Mouse (Mus musculus): ENCODE results near the gene 1700034I23Rik. TPM values are rescaled to one million over a fixed set of nuclear protein-coding genes. Genes with fewer than 3 reads are reported as not detected.
"Not testable (repeated sequence)": the region's sequence is repeated elsewhere in the genome, so short reads cannot be mapped to it uniquely, and the experiment has no call there.

1700034I23Rik gene
- 0.15 and 0.47 TPM in 2 replicates for polyA plus RNA-seq (2015; fragmentation: Nextera tagmentation; extraction: Ambion mirVana)

DNA sequence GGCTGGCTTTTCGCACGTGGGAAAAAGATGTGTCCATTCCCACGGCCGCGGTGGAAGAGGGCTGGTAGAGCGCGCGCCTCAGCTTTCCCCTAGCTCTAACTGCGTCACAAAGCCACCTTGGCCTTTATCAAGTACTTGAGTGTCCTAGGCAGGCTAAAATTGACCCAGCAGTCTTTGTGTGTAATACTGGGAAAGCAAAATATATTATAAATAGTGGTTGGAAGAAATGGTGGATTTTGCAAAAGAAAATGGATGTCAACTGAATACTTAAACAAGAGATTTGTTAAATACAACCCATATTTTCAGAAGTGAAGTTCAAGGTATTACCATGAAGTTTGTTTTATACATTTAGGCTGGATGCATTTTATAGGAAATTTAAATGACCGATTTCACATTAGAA is at the start of gene 1700034I23Rik:
Gene 1700034I23Rik (minus strand): TSS at position 101 of the 400 bp plus-strand sequence.
- H3K4me3 ChIP-seq; H3K9me3 ChIP-seq; H3K4me1 ChIP-seq (replicated peaks); H3K27ac ChIP-seq (replicated peaks); H3K9ac ChIP-seq; ATAC-seq (ENCODE audit: low read depth); H3K27me3 ChIP-seq; H3K4me2 ChIP-seq: not testable (repeated sequence)
- H3K36me3 ChIP-seq: peaks cover 11% of the 10 kb centered on the region; the same call in 1 of the 2 replicates
- 96% methylated on average over 5 of the region's 10 CpGs for WGBS

- Histone ChIP-seq H3K9me3 (no peaks in the 10 kb centered on the region), H3K27me3 (peaks cover 27% of the 10 kb centered on the region), H3K4me3 (peak overlapping the region; percentile 80), H3K4me2 (peak overlapping the region; percentile 85), H3K36me3 (no peaks in the 10 kb centered on the region), H3K27ac (replicated peaks) (no peak overlapping the region), H3K4me1 (replicated peaks) (peaks cover 13% of the 10 kb centered on the region), H3K9ac (no peak overlapping the region)
- 10% methylated on average over 7 of the region's 7 CpGs for whole genome bisulfite sequencing
- ATAC-seq (ENCODE audit: low read depth): no peak
Measured at GRCm38 (mm10) chr3:40951365-40951764, 49.0 kb upstream of the 1700034I23Rik start.

DNA sequence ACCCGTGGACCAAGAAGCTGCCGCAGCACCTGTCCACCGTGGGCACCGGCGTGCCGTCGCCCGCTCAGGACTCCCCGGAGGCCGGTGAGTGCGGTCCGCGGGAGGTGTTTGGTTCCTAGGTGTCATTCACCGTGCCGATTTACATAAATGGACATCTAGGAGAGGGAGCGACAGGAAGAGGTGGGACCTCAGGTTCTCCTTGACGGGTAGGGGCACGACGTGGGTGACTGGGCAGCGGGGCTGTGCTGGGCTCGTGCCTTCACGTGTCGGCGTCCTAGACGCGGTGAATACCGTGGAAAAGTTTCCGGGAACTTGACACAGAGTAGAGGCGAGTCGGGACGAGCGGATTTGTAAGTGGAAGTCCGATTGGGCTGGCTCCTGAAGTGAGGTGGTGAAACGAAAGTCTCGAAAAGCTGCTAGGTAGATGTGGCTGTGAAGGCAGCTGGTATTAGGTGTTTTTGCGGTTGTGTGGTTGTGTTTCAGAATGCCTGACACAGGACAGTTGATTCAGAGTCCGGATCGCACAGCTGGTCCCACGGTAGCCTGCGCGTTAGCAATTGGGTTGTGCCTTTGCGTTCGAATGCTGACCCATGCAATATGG is 48.4 kb upstream of the 1700034I23Rik start:
- Histone ChIP-seq H3K4me1 (replicated peaks) (peaks cover 13% of the 10 kb centered on the region), H3K9ac (peak overlapping the region; percentile 83), H3K36me3 (no peaks in the 10 kb centered on the region), H3K9me3 (no peaks in the 10 kb centered on the region), H3K4me3 (peak overlapping the region; percentile 80), H3K27ac (replicated peaks) (peak overlapping the region; percentile 86), H3K4me2 (peak overlapping the region; percentile 85), H3K27me3 (peaks cover 27% of the 10 kb centered on the region)
- WGBS: under 1% methylated on average over 43 of the region's 43 CpGs
- ATAC-seq (ENCODE audit: low read depth): no peak

- Histone ChIP-seq H3K4me1 (replicated peaks) (peaks cover 13% of the 10 kb centered on the region), H3K9ac (peak overlapping the region; percentile 83), H3K4me3 (peak overlapping the region; percentile 80), H3K27ac (replicated peaks) (peak overlapping the region; percentile 86), H3K36me3 (no peaks in the 10 kb centered on the region), H3K9me3 (no peaks in the 10 kb centered on the region), H3K4me2 (peak overlapping the region; percentile 85), H3K27me3 (peaks cover 27% of the 10 kb centered on the region)
- ATAC-seq (ENCODE audit: low read depth): peak; percentile 56
- under 1% methylated on average over 58 of the region's 118 CpGs for WGBS
Measured at GRCm38 (mm10) chr3:40949903-40950600, 47.7 kb upstream of the 1700034I23Rik start.

GRCm38 (mm10) chr3:40949170-40949902 is 47.0 kb upstream of the 1700034I23Rik start, which contains the start of gene Larp1b:
Gene Larp1b, plus strand, starts transcription at chr3:40949828.
- Histone ChIP-seq H3K27ac (replicated peaks) (peak within 1 kb of the TSS; percentile 86), H3K9ac (peak within 1 kb of the TSS; percentile 83), H3K4me2 (peak within 1 kb of the TSS; percentile 85), H3K27me3 (peaks cover 27% of the 10 kb centered on the region), H3K9me3 (no peaks in the 10 kb centered on the region), H3K4me1 (replicated peaks) (peaks cover 13% of the 10 kb centered on the region), H3K36me3 (no peaks in the 10 kb centered on the region), H3K4me3 (peak within 1 kb of the TSS; percentile 80)
- peak; percentile 98 for ATAC-seq (ENCODE audit: low read depth)
- WGBS: under 1% methylated on average over 64 of the region's 66 CpGs

DNA sequence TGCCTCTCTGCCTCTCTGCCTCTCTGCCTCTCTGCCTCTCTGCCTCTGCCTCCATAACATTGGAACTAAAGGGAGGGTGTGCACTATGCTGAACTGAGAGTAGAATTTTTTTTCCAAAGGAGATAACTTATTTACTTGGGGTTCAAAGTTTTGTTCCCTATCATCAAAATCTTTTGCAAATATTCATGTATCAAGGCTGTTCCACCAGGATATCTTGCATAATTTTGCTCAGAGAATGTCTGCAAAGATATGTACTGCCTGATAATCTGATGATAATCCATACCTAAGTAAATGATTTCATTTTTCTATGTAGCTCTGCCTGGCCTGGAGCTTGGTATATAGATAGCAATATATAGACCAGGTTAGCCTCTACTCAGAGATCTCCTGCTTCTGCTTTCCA is 36.7 kb upstream of the 1700034I23Rik start:
- no peak overlapping the region for H3K4me2 ChIP-seq
- no peaks in the 10 kb centered on the region for H3K9me3 ChIP-seq
- ATAC-seq (ENCODE audit: low read depth): no peak
- H3K27ac ChIP-seq (replicated peaks): no peak overlapping the region
- H3K4me1 ChIP-seq (replicated peaks): no peaks in the 10 kb centered on the region
- H3K36me3 ChIP-seq: peaks cover 18% of the 10 kb centered on the region
- H3K4me3 ChIP-seq: no peak overlapping the region
- no peaks in the 10 kb centered on the region for H3K27me3 ChIP-seq
- H3K9ac ChIP-seq: no peak overlapping the region

DNA sequence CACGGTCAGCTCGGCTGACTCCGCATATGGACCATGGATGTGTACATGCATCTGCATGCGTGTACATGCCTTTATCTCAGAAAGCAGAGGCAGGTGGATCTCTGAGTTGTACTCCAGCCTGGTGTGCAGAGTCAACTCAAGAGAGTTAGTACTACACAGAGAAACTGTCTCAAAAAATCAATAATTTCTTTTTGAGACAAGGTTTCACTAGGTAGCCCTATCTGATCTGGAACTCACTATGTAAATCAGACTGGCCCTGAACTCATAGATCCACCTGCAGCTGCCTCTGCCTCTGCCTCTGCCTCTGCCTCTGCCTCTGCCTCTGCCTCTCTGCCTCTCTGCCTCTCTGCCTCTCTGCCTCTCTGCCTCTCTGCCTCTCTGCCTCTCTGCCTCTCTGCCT is 36.2 kb upstream of the 1700034I23Rik start:
- ATAC-seq (ENCODE audit: low read depth): no peak
- Histone ChIP-seq H3K4me2 (no peak overlapping the region), H3K36me3 (peaks cover 23% of the 10 kb centered on the region), H3K9ac (no peak overlapping the region), H3K9me3 (no peaks in the 10 kb centered on the region), H3K27me3 (no peaks in the 10 kb centered on the region), H3K4me3 (no peak overlapping the region), H3K4me1 (replicated peaks) (no peaks in the 10 kb centered on the region), H3K27ac (replicated peaks) (no peak overlapping the region)
- 94% methylated on average over 4 of the region's 4 CpGs for WGBS

GRCm38 (mm10) chr3:40938189-40938588 is 35.8 kb upstream of the 1700034I23Rik start:
- ATAC-seq (ENCODE audit: low read depth): no peak
- Histone ChIP-seq H3K27me3 (no peaks in the 10 kb centered on the region), H3K4me3 (no peak overlapping the region), H3K9ac (no peak overlapping the region), H3K36me3 (peaks cover 27% of the 10 kb centered on the region), H3K4me1 (replicated peaks) (no peaks in the 10 kb centered on the region), H3K27ac (replicated peaks) (no peak overlapping the region), H3K4me2 (no peak overlapping the region), H3K9me3 (no peaks in the 10 kb centered on the region)
- 90% methylated on average over 5 of the region's 5 CpGs for WGBS

GRCm38 (mm10) chr3:40894336-40894735 is 8.0 kb downstream of the 1700034I23Rik start:
- Histone ChIP-seq H3K9ac (peak overlapping the region; percentile 78), H3K4me3 (peak overlapping the region; percentile 60), H3K27ac (replicated peaks) (peak overlapping the region; percentile 74), H3K4me1 (replicated peaks) (peaks cover 14% of the 10 kb centered on the region), H3K4me2 (peak overlapping the region; percentile 71)
- not testable (repeated sequence) for H3K36me3 ChIP-seq, H3K27me3 ChIP-seq, H3K9me3 ChIP-seq
- 2% methylated on average over 19 of the region's 24 CpGs for WGBS
- peak; percentile 83 for ATAC-seq (ENCODE audit: low read depth)

DNA sequence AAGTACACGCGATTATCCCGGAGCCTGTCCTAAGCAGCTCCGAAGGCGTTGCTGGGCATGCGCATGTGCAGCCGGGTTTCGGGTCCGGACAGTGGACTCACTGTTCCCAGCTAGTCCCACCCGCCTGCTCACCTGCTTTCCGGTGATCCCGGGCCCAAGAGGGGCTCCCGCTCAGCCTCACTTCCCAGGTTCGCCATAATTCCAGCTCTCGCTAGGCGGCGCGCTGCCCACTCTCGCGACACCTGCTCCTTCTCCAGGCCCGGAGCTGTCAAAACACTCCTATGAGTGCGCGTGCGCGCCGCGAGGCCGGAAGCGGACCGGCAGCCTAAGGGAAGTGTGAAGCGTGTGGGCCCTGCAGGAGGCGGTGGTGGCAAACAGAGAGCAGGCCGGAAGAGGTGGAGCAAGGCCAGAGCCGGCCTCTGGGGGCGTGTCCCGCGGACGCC is 8.5 kb downstream of the 1700034I23Rik start:
- H3K27ac ChIP-seq (replicated peaks): peak overlapping the region; percentile 71

GRCm38 (mm10) chr3:40853123-40853738 is 49.1 kb downstream of the 1700034I23Rik start:
- not testable (repeated sequence) for H3K9ac ChIP-seq; H3K27me3 ChIP-seq; H3K36me3 ChIP-seq; H3K9me3 ChIP-seq; ATAC-seq (ENCODE audit: low read depth); H3K4me2 ChIP-seq; H3K4me1 ChIP-seq (replicated peaks); H3K4me3 ChIP-seq; H3K27ac ChIP-seq (replicated peaks)
- 94% methylated on average over 3 of the region's 3 CpGs for WGBS

More for the DNA sequence above, 8.5 kb downstream of the 1700034I23Rik start:
- under 1% methylated on average over 38 of the region's 38 CpGs for whole genome bisulfite sequencing
- H3K4me3 ChIP-seq: peak overlapping the region; percentile 60
- peaks cover 14% of the 10 kb centered on the region for H3K4me1 ChIP-seq (replicated peaks)
- peak overlapping the region; percentile 60 for H3K4me2 ChIP-seq
- not testable (repeated sequence) for H3K27me3 ChIP-seq, H3K36me3 ChIP-seq, H3K9me3 ChIP-seq
- peak; percentile 100 for ATAC-seq (ENCODE audit: low read depth)
- H3K9ac ChIP-seq: peak overlapping the region; percentile 70

Data from neural tube, embryonic 13.5 days (tissue).